Mouse (Mus musculus) hematopoietic stem cell, adult 5-6 weeks (primary cell): ENCODE results near the gene Csf3. TPM values are rescaled to one million over a fixed set of nuclear protein-coding genes. Genes with fewer than 3 reads are reported as not detected.

ENCODE experiments used
- ATAC-seq, 2 experiments: fragments of 125-278 bp in 1 of 2; replicated peaks in 1 of 2; 2 replicates each; pipeline ENCODE4 v1.8.0; 2016 to 2017; ENCODE audit warnings: inconsistent platforms in 2 of 2, mild to moderate bottlenecking in 2 of 2, moderate number of reproducible peaks in 2 of 2, low read depth in 1 of 2, moderate TSS enrichment in 1 of 2; ENCODE audit not compliant: low FRiP score in 2 of 2, poor library complexity in 2 of 2, severe bottlenecking in 2 of 2, insufficient read depth in 1 of 2, low TSS enrichment in 1 of 2
- total RNA-seq: library from RNA; stranded (forward); fragments of 172-1452, 232-1000 nt; gene quantifications from 2 replicates; pipeline ENCODE4 v1.2.3, GENCODE M21; 2017

Csf3 gene
- total RNA-seq, 1 experiment from 2014 or later = not detected

DNA sequence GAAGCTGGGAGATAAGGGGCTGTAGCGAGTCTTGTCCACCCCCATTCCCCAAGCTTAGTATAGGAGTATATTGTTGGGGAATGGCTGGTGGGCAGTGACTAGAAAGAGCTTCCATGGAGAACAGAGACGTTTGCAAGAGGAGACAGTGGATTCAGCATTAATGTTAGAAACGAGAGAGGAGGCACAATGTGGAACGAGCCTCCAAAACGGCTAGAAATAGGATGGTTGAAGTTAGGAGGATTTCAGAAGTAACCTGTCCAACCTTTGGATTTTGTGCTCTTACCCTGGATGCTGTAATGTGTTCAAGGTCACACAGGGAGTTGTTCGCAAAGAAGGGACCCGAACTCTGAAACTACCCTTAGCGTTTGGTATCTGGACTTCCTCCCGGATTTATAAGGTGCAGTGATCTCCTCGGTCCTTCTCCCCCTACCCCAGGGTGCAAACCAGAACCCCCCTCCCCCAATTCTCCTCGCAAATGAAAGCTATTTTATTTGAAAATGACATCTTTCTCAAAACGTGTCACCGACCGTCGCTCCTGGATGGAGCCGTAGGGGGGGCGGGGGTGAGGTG, 40.1 kb downstream of the Csf3 start:
- ATAC-seq = no peak; a peak in 1 of 4 replicates

DNA sequence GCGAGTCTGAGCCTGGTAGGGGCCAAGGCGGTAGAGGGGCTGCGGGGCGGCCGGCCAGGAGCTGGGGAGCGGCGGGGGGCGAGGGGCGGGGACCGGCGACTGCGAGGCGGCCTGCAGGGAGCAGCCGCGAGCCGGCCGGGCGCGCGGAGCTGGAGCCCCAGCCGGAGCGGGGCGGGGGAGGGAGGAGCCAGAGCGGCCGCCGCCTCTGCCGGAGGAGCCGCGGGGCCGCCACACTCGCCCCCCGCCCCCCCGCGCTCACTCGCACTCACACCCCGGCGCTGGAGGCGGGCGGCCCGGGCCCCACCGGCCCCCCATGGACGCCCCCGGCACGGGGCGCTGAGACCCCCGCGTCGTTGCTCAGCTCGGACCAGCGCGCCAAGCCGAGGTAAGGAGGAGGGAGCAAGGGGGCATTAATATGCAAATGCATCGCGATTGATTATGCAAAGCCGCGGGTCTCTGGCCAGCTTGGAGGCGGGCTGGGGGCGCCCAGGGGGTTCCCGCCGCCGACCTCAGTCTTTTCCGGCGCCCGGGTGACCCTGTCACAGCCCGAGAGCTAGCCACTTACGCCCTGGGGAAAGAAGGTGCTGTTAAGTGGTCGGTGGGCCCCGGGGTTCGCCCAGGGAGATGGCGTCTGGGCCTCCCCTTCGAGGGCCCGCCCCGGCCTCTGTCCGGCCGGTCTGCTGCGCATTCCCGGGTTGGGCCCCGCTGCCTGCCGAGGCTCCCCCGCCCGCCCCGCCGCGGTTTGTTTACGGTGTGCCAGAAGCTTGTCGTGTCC, 40.7 kb downstream of the Csf3 start:
- peak; percentile 17 to 38; a peak in 3 of 4 replicates for ATAC-seq

DNA sequence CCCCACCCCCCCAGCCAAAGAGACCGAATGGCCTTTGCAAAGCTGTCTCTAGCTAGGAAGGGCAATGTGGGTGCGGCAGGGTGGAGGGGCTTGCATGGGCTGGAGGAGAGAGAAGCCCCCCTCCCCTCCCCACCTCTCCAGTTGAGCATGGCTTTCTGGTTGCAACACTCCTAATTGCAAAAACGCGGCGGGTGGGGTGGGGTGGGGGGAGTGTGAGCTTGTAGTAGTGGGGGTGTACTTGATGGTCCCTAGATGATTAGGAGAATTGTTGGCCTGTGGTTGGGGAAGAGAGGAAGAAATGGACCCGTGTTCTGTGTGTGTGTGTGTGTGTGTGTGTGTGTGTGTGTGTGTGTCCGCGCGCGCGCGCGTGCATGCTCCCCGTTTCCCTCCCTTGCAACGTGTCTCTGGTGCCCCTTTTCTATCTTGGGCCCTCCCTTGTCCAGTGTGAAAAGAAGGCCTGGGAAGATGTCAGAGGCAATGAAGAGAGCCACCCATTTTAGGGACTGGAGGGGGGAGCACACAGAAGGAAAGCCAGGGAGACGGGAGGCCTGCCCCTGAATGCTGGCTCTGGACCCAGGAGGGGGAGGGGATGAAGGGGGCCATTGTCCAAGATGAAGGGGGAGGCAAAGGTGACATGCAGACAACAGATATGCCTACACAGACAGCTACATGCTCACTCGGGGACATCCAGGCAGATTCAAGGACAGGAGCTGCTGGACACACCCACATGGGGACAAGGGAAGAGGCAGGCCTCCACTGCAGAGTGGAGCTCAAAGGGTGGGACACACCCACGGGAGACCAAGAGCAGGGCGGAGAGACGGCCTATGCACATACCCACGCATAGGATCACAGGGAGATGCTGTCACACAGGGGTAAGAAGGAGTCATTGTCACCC, 41.6 kb downstream of the Csf3 start:
- ATAC-seq = no peak

DNA sequence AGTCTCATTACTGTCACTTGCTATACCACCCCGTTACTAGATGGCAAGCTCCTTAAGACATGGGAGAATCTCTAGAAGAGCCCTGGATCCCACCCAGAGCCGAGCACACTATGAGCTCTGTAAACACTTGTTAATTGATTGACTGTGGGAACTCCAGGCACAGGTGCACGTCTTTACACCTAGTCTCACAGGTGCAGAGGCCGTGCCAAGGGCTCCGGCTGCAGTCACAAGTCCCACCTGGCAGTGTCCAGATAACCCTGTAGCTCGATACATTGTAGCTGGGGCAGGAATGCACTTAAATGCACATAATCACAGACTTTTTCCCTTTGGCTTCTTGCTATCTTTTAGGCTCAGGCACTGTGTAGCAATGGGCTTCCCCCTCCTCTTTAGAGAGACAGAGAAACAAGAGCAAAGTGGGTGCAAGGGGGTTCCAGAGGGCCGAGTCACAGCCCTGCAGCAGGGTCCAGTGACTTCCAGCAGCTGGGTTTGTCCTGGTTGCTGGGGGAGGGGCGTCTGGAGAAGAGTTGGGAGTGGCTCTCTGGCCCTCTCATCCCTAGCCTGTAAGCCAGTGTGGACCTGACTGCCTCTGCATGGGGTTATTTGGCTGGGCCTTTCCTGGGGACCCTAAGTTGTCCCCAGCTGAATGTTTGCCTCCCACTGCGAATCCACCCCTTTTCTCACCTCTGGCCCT, 42.7 kb downstream of the Csf3 start:
- ATAC-seq = no peak

DNA sequence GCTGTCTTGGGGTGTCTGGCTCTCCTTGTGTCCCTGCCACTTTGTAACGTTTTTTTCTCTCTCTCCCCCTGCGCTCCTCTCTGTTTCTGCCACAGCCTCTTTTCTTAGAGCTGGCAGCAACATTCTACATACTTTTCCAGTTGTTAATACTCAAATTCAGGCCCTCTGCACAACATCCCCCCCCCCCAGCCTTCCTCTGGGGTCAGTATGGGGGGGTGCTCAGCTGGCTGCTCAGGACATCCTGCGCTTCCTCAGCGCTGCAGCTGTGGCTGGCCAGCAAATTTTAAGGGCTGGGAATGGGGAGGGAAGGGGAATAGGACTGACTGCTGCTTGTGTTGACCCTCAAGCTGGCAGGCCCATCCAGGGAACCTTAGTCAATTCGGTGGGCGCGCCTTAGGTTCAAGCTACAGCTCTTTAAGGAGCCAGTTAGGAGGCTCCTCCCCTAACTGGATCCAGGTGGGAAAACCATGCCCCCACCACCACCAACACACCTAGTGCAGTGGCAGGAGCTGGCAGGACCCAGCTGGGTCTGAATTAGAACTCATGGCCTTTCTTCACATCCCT, 43.5 kb downstream of the Csf3 start:
- ATAC-seq = no peak

DNA sequence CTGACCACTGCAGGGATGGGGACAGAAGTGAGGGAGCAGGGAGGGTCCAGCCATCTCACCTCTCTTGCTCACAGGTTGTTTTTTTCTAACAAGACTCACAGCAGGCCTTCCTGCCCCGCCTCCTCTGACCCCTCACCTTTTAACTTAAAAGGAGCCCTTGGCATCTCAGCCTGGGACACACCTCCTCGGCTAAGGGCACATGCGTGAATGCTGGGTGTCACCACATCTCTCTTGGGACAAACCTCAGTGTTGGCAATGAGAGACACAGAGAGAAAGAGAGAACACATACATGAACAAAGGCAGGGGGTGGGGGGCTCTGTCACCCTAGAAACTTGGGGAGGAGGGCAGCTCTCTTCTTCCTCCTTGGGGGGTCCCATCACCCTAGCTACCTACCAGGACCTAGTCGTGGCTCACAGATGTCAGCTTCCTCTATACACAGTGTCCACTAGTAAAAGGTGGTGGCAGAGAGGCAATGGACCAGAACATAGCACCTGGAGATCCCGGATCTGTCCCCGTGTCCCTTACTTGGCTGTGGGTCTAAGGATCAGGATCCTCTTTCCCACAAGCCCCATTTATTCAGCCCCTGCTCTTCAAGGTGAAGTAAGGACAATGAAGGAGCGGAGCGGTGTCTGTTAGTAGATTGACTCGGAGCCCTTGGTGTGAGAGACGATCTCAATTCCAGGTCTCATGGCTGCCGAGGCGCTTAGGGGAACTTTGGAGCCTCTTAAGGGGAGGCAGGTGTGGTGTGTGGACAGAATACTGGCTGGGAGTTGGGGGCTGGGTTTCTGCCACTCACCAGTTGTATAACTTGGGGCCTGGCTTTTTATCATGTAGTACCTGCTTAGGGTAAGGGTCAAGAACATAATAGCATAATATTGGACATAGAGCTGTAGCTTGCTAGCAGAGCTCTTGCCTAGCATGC, 45.1 kb downstream of the Csf3 start:
- no peak for ATAC-seq

DNA sequence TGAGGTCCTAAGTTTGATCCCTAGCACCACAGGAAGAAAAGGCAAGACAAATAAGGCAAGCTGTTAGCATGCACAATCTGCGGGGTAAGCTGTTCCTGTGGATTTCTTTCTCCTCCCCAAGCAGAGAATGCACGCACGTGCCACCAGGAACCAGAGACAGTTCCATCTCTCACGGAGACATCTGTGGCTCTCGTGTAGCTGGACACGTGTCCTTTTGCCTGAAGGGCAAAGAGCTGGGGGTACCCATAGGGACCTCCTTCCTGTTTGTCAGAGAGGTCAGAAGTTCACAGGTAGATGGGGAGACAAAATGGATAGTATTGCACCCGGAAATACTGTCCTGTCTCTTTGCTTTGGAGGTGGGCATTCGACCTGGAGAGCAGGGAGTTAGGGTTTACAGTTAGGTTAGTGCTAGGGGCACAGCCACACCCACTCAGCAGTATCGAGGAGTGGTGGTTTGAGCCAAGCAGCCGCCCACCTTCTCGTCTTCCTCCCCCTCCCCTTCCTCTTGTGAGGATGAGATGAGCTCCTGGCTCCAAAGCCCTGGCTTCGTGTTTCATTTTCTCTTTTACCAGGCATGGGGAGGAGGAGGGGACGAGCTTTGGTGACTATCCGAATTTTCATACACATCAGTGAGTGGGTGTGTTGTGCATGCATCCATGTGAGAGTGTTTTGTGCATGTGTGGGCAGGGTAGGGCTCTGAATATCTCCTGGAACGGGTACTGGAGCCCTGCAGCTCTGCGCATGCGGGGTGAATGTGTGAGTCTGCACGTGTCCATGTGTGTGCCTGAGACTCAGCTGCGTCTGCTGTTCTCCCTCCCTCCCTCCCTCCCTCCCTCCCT, 46.0 kb downstream of the Csf3 start:
- peak; percentile 35 to 52 for ATAC-seq

DNA sequence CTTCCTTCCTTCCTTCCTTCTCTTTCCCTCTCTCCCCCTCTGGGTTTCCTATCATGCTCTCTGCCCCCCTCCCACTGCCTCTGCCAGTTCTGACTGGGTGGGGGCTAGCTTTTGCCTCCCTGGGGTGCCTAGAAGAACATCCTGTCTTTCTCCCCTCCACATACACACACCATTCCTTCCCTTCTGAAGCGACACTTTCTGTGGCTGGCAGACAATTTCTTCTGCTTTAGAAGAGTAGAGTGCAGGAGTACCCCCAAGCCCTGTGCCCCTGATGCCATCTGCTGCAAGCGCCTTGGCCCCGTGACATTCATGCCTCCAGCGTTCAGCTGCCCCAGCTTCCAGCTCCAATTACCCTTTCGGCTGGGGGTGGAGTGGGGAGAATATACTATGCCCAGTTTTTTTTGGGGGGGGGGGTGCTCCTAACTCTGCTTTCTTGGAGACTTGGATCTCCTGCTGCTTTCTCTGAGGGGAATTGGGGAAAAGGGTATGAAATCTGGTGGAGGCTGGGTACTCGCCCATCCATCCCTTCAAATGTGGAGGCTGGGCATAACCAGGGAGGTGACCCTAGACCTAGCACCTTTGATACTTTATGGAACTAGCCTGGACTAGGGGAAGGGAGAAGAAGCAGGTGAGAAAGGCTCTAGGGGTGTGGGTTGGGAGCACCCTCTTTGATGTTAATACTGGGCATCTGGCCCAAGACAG, 46.9 kb downstream of the Csf3 start:
- ATAC-seq = no peak

DNA sequence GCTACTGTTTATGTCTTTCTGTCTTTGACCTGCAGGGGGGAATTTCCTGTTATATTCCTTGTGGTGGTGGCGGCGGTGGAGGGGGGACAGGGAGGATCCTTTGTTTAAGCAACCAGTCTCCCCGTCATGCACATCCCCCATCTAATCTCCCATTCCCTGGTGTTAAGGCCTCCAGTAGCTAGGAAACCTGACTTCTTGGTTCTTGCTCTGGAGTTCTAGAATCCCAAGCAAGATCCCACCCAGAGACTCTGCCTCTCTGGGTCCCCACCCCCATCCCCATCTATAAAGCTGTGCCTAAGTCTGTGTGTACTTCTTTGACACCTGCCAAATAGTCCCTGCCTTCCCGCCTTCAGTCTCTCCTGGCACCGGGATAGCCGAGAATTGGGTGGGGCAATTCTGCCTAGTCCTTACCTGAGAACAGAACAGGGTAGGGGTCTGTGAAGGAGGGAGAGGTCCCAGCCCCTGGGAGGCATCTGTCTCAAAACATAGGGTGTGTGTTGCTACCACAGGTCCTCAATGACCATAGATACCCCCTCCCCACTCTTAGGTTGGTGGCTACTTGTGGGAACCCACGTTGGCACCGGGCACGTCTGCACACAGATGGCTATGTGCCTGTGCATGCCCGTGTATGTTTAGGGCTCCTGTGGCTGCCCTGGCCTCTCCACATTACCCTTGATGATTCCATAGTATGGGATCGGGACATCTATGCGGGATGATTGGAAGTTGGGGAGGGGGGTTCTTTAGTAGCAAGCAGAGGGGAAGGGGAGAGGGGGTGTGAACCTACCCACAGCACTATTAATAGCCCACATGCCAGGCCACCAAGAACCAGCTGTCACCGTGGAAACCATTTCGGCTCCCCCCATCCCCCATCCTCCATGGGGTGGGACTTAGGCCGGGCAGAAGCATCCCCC, 47.7 kb downstream of the Csf3 start:
- ATAC-seq = no peak

DNA sequence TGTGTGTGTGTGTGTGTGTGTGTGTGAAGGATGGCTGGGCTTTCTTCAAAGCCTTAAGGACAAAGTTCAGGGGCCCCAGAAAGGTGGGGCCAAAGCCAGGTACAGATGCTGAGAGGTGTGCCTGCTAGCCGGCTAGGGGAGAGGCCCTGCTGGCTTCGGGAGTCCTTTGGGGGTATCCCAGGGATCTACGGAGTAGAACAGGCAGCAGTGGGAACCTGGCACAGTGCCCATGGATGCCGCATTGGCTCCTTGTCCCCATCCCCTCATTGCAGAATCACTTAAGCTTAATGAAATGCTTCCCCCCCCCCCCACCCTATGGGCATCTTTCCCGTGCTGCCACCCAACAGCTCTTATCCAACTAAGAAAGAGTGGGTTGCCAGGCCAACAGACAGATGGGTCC, 48.7 kb downstream of the Csf3 start:
- no peak for ATAC-seq

DNA sequence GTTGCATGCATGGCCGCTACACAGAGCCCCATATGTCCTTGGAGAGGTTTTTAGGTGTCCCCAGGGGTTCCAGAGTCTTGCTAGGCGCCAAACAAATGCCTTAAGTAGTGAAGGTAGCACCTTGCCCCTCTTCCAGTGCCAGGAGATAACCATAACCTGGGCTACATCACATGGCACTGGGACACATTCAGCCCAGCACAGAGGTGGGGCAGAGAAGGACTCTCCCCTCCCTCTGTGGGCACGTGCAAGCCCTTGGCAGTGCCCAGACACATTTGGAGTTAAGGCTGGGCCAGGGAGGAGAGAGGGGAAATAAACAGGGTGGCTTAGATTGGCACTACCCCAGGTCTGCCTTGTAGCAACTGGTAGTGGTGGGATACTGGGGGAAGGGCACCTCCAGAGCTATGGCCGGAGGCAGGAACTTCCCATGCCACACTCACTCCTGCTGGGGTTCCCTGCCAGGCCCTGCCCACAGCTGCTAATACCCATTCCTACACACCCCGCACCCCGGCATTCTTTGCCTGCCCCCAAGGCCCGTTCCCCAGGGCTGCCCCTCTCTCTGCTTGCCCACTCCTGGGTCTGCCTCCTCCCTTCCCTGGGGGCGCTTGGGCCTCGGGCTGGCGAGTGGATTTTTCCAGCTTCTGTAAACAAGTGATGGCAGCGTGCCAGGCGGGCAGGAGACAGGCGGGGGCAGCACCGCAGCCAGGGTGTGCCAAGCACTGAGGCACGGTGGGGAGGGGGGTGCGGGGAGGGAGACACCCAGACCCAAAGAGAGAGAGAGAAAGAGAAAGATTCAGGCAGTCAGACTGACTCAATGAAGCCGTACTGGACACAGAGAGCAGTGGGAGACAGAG, 49.5 kb downstream of the Csf3 start:
- peak; percentile 23 to 27; a peak in 3 of 4 replicates for ATAC-seq

DNA sequence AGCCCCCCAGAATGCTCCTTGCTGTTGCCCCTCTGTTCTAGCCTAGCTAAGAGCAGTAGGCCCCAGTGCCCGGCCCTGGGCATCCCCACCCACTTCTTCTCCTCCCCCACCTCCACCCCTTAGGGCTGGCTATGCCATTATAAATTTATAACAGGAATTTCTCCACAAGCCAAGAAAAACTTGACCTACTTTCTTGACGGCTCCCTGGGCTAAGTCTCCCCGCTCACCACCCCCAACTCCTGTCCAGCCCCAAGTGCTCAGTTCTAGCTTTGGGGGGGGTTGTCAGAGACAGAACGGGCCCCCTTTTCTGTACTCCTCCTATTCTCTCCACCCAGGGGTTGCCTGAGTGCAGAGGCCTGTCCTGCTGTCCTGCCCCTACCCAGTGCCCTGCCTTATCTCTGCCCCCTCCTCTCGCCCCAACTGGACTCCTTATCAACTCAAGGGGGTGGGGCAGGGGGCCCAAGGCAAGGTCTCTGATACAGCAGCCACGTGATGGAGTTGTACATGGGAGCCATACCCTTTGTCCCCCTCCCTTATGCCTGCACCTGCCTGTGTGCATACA, 50.2 kb downstream of the Csf3 start:
- no peak for ATAC-seq

DNA sequence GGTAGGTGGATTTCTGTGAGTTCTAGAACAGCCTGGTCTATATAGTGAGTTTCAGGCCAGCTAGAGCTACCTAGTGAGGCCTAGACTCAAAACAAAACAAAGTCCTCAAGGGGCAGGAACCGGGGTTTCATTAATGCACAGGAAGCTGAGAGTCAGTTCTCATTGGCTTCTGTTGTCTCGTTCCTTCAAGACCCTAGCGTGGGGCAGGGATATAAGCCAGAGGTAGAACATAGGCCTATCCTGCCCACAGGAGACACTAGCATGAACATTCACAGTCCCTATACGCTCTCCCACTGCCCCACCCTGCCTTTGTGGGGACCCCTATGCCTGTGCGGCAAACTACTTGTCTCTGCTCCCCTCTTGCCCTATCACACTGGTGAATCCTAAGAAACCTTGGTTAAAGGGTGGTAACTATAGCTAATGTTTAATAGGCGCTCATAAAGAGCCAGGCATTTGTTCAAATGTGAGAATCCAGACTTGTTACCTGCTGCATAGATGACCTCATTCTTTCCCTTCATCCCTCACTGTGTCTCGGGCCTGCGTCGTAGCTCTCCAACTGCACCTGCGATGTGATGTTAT, 51.6 kb downstream of the Csf3 start:
- ATAC-seq = no peak
